Comparison of ENCODE assay signal across 9 mouse cellular contexts in the genomic region with DNA sequence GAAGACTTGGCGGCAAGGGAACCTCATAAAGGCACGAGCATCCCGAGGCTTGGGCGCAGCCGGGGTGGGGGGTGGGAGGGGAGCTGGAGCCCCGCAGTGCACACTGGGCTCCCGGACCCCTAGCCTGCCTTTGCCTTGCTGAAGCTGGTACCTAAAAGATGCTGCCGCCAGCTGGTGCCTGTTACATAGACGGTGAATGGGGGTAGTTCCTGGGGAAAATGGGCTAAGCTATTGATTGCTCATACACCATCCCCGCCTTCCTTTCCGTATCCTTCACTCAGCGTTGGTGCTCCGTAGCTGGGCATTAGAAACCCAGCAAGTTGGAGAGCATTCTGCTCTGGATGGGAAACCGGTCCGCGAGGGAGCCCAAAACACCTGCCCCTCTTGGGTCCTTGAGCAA. TPM values are rescaled to one million over a fixed set of nuclear protein-coding genes. Genes with fewer than 3 reads are reported as not detected.
A peak's percentile ranks its signal among the peaks of the same experiment; 100 is the strongest.
DNase-seq lines count a peak whose midpoint lies in the region; ATAC-seq and TF ChIP-seq lines count a peak whose summit lies in the region.
"Had no signal": no experiment of that assay in that cellular context is flagged by ENCODE, and none has a peak within 500 bp of the region (broad histone marks: within the 10 kb centered on the region; RNA-seq: fewer than 3 reads in every experiment).

No protein-coding gene starts in this region.

- peak overlapping the region; percentile 58 for H3K4me2 ChIP-seq in lung, embryonic 14.5 days
- peak overlapping the region; percentile 69 for H3K4me2 ChIP-seq in forebrain, embryonic 13.5 days
- H3K4me2 ChIP-seq in limb, embryonic 14.5 days (replicated peaks; ENCODE audit: low read depth, low read length, severe bottlenecking): peak overlapping the region; percentile 73

- no peak overlapping the region for H3K9ac ChIP-seq in lung, embryonic 14.5 days
- H3K9ac ChIP-seq in forebrain, embryonic 13.5 days: peak overlapping the region; percentile 44
- H3K9ac ChIP-seq in limb, embryonic 14.5 days (ENCODE audit: low read depth, low read length, severe bottlenecking): peak overlapping the region; percentile 34; the same call in 1 of the 2 replicates

- H3K9me3 ChIP-seq in lung, embryonic 14.5 days (ENCODE audit: low read depth, low read length): no peaks in the 10 kb centered on the region
- H3K9me3 ChIP-seq in forebrain, embryonic 13.5 days (replicated peaks): no peaks in the 10 kb centered on the region
- no peaks in the 10 kb centered on the region for H3K9me3 ChIP-seq in limb, embryonic 14.5 days (ENCODE audit: control insufficient read depth, low read length)

- TF ChIP-seq POLR2A in limb, embryonic 14.5 days (IDR thresholded peaks at IDR 0.05; ENCODE audit: borderline replicate concordance, extremely low read depth, insufficient read depth, insufficient read length): no peak
- no peak for TF ChIP-seq POLR2A in small intestine, adult 2 months (IDR thresholded peaks at IDR 0.05; ENCODE audit: low read depth, low read length)

- no peaks in the 10 kb centered on the region for H3K4me1 ChIP-seq in lung, embryonic 14.5 days (ENCODE audit: insufficient read depth)
- H3K4me1 ChIP-seq in forebrain, embryonic 13.5 days: peaks cover 36% of the 10 kb centered on the region
- H3K4me1 ChIP-seq in limb, embryonic 14.5 days (ENCODE audit: control insufficient read depth, insufficient read depth, low read length): peaks cover 19% of the 10 kb centered on the region
- H3K4me1 ChIP-seq in small intestine, adult 2 months (ENCODE audit: control insufficient read depth, insufficient read depth, insufficient read length, low read length): peaks cover 8% of the 10 kb centered on the region

- DNase-seq in lung, embryonic 14.5 days: no peak
- no peak for DNase-seq in lung, postnatal 25 days (ENCODE audit: low spot score)
- peak; percentile 2 for DNase-seq in limb, embryonic 14.5 days (ENCODE audit: low spot score)
- DNase-seq in ovary, postnatal 10 days (ENCODE audit: low spot score): no peak
- DNase-seq in urinary bladder, adult 18-20 months (ENCODE audit: low spot score in 2 of 2): no peak
- DNase-seq in gastrocnemius, postnatal 10 days: no peak

- peak; percentile 13; the same call in 1 of the 2 replicates for ATAC-seq in lung, embryonic 14.5 days (ENCODE audit: insufficient read depth)
- peak; percentile 37 for ATAC-seq in forebrain, embryonic 13.5 days
- ATAC-seq in limb, embryonic 14.5 days (ENCODE audit: low FRiP score, low read depth): 0 out of 2 replicates have a peak, but pooled peaks have one; percentile 27

- peaks cover 9% of the 10 kb centered on the region; the same call in 1 of the 2 replicates for H3K36me3 ChIP-seq in lung, embryonic 14.5 days (ENCODE audit: insufficient read depth)
- H3K36me3 ChIP-seq in forebrain, embryonic 13.5 days (ENCODE audit: poor library complexity, severe bottlenecking): no peaks in the 10 kb centered on the region
- 0 out of 2 replicates have a peak, but pooled peaks cover 7% of the 10 kb centered on the region for H3K36me3 ChIP-seq in limb, embryonic 14.5 days (ENCODE audit: control insufficient read depth, insufficient read depth, low read length)
- peaks cover 2% of the 10 kb centered on the region; the same call in 1 of the 2 replicates for H3K36me3 ChIP-seq in small intestine, adult 2 months (ENCODE audit: control insufficient read depth, insufficient read depth, low read length)

- WGBS in lung, embryonic 14.5 days: under 1% methylated on average over 16 of the region's 16 CpGs
- WGBS in forebrain, embryonic 13.5 days: 0% methylated on average over 16 of the region's 16 CpGs
- 3% methylated on average over 16 of the region's 16 CpGs for WGBS in limb, embryonic 14.5 days
- 4% methylated on average over 16 of the region's 16 CpGs for WGBS in small intestine, adult 2 months

- no peak overlapping the region for H3K27ac ChIP-seq in lung, embryonic 14.5 days (ENCODE audit: low read depth)
- H3K27ac ChIP-seq in forebrain, embryonic 13.5 days: peak overlapping the region; percentile 48
- no peak overlapping the region; the same call in 1 of the 2 replicates for H3K27ac ChIP-seq in limb, embryonic 14.5 days (replicated peaks; ENCODE audit: low read depth, low read length)
- no peak overlapping the region for H3K27ac ChIP-seq in small intestine, adult 2 months (ENCODE audit: insufficient read depth, low read depth, low read length)

- TF ChIP-seq CTCF in lung, embryonic 14.5 days (IDR thresholded peaks at IDR 0.05; ENCODE audit: low read depth): no peak
- TF ChIP-seq CTCF in small intestine, adult 2 months (IDR thresholded peaks at IDR 0.05; ENCODE audit: extremely low read depth, insufficient read length, insufficient replicate concordance, low read depth, low read length): no peak

- H3K27me3 ChIP-seq in lung, embryonic 14.5 days (ENCODE audit: insufficient read depth, low read length): peaks cover 74% of the 10 kb centered on the region
- peaks cover 73% of the 10 kb centered on the region for H3K27me3 ChIP-seq in forebrain, embryonic 13.5 days
- peaks cover 42% of the 10 kb centered on the region for H3K27me3 ChIP-seq in limb, embryonic 14.5 days (ENCODE audit: control insufficient read depth, insufficient read depth, low read length)
- peaks cover 60% of the 10 kb centered on the region for H3K27me3 ChIP-seq in small intestine, adult 2 months (ENCODE audit: control insufficient read depth, insufficient read depth, low read length)

- H3K4me3 ChIP-seq in lung, embryonic 14.5 days (ENCODE audit: low read depth, low read length): peak overlapping the region; percentile 30
- peak overlapping the region; percentile 41 for H3K4me3 ChIP-seq in forebrain, embryonic 13.5 days
- peak overlapping the region; percentile 42 for H3K4me3 ChIP-seq in limb, embryonic 14.5 days (replicated peaks; ENCODE audit: low read length)
- H3K4me3 ChIP-seq in small intestine, adult 2 months (ENCODE audit: low read depth, low read length): peak overlapping the region; percentile 12; the same call in 1 of the 2 replicates

RNA-seq across cellular contexts. Expression of a gene that starts 0.4 kb away (rescaled TPM):
- 0.05 TPM in 1 of 2 replicates, not detected in the other for polyA plus RNA-seq in lung, embryonic 14.5 days (2014; fragmentation: Nextera tagmentation; extraction: Ambion mirVana)
- polyA plus RNA-seq in forebrain, embryonic 13.5 days (2015; fragmentation: Nextera tagmentation; extraction: Ambion mirVana): 32.7 and 35.8 TPM in 2 replicates
- 15.4 and 24.2 TPM in 2 replicates for polyA plus RNA-seq in limb, embryonic 14.5 days (2012; rRNA removed)
- polyA plus RNA-seq in limb, embryonic 14.5 days (2014; fragmentation: Nextera tagmentation; extraction: Ambion mirVana): 11.9 and 14.8 TPM in 2 replicates
- not detected in 2 replicates for polyA plus RNA-seq in small intestine, adult 2 months (2012; rRNA removed)
- total RNA-seq in gastrocnemius, postnatal 10 days (2021): not detected
- polyA plus RNA-seq: large intestine, adult 2 months had no signal

RNA-seq across cellular contexts. Expression of a gene that starts 8.6 kb away (rescaled TPM):
- 54.2 and 61.7 TPM in 2 replicates for polyA plus RNA-seq in lung, embryonic 14.5 days (2014; fragmentation: Nextera tagmentation; extraction: Ambion mirVana)
- polyA plus RNA-seq in forebrain, embryonic 13.5 days (2015; fragmentation: Nextera tagmentation; extraction: Ambion mirVana): 51.7 and 53.0 TPM in 2 replicates
- polyA plus RNA-seq in limb, embryonic 14.5 days (2012; rRNA removed): 47.9 and 59.0 TPM in 2 replicates
- 48.1 and 50.4 TPM in 2 replicates for polyA plus RNA-seq in limb, embryonic 14.5 days (2014; fragmentation: Nextera tagmentation; extraction: Ambion mirVana)
- 12.4 and 14.6 TPM in 2 replicates for polyA plus RNA-seq in small intestine, adult 2 months (2012; rRNA removed)
- total RNA-seq in gastrocnemius, postnatal 10 days (2021): 10 to 100 TPM; 18.1 to 19.8 TPM

Comparison
In these comparisons a context has a peak if more than half of its experiments do, and no peak if none do; other contexts are left out.
1. RNA of a gene that starts 0.4 kb away (polyA plus RNA-seq): 32.7 to 35.8 TPM in forebrain, embryonic 13.5 days and 11.9 to 24.2 TPM in limb, embryonic 14.5 days; 0.05 TPM in lung, embryonic 14.5 days and not detected in small intestine, adult 2 months; every median in the first group is over 10 times any median in the second.
2. Peak in every context shown above with its lines, with median percentiles within 50 percentile points of each other: ATAC-seq, H3K4me2 ChIP-seq and H3K4me3 ChIP-seq.